Mouse (Mus musculus) lung, postnatal 14 days (tissue): Measurements from ENCODE around the gene Gls2.
"Not testable (repeated sequence)": the region's sequence is repeated elsewhere in the genome, so short reads cannot be mapped to it uniquely, and the experiment has no call there.

Experiments used
- DNase-seq: peaks from one replicate; pipeline ENCODE4 v3.0.0; 2021

The Gls2 gene

DNA sequence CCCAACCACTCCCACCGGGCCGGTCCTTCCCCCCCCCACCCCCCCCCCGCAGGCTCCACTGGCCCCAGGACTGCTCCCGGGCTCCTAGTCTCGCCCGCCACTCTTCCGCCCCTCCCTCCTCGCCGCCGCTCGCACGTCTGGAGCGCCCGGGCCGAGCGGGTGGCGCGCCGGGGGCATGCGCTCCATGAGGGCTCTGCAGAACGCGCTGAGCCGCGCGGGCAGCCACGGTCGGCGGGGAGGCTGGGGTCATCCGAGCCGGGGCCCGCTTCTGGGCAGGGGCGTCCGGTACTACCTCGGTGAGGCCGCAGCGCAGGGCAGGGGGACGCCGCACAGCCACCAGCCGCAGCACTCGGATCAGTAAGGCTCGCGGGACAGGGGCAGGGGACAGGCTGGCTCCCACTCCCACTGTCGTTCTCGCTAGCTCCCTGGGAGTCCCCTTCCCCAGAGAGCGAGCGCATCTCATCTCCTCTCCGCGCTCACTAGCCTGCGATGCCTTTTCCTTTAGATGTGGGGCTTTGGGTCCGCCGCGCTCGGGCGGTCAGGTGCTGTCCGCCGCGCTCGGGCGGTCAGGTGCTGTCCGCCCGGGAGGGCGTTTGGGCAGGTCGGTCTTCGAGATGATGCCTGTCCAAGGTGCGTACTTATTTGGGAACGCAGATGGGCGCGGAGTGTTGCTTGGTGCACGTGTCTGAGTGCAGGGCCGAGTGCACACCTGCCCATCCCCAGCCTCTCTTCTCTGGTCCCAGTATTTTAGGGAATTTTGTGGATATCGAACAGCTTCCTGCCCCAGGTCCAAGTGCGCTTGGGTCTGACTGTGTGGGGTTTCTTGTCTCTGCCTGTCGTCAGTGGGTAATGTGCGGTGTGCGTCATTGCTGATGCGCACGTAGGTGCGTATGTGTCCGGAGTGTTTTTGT, 549 bp downstream of the Gls2 start:
- DNase-seq: no peak

GRCm38 (mm10) chr10:128201856-128202255, 7.6 kb downstream of the Gls2 start:
- DNase-seq: no peak

GRCm38 (mm10) chr10:128204941-128205340, 10.7 kb downstream of the Gls2 start:
- no peak for DNase-seq

DNA sequence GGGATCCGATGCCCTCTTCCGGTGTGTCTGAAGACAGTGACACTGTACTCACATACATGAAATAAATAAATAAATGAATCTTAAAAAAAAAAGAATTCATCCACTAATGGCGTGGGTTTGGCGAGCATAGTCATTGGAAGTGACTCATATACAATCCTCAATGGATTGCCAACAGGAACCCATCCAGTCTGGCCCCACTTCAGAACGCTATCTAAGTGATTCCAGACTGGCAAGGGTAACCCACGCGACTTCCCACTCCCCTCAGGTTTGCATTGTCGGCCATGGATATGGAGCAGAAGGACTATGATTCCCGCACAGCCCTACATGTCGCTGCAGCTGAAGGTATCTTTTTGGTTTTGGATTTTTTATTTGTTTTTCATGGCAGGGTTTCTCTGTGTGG, 14.1 kb downstream of the Gls2 start:
- no peak for DNase-seq

GRCm38 (mm10) chr10:128209311-128210009, 15.2 kb downstream of the Gls2 start:
- no peak for DNase-seq

- no peak for DNase-seq
Observed at GRCm38 (mm10) chr10:128210131-128210530, 15.9 kb downstream of the Gls2 start.

DNA sequence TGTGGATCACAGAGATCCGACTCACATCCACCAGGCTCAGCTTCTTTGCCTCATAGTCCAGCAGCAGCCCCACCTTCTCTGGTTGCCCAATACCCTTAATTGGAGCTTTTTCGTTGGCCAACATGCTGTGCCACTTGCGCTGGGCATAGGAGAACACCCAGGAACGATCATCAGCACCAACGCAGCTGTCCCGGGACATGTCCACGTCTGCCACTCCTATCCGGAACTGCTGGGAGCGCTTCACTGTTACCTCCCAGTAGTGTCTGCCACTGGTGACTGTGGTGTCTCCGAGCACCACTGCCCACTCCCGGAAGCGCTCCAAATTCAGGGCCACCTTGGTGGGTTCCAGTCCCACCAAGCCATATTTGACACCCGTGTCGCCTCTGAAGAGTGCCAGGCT, 16.7 kb downstream of the Gls2 start:
- peak; percentile 3 for DNase-seq

DNA sequence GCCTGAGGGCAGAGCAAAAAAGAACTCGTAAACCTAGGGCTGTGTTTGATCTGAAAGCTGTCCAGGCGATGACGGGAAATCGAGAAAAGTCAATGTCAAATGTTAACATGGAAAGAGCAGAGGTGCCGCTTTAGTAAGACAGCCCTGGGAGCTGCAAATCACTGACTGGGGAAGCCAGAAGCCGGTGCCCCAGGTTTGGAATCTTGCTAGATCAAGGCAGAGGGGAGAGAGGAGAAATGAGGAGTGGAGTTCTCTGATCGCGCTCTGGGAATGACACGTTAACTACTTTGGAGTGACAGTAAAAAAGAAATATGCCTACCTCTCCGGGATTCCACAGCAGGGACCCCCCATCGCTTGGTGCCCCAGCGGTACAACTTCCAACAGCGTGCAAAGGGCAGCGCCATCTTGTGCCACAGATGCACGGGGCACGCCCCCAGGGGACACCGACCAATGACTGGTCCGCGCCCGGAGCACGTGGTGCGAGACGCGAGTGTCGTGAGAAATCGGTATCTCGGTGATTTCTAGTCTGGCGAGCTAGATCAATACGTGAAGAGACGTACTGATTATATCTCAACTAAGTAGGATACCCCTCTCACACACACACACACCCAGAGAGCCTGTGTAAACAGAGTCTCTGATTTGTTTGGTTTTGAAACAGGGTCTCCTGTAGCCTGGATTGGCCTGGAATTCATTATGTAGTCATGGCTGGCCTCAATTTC, 17.3 kb downstream of the Gls2 start, which contains the start of gene Spryd4:
TSS of gene Spryd4 (minus strand) at position 418 of the 719 bp plus-strand sequence.
- peak; percentile 90 for DNase-seq

GRCm38 (mm10) chr10:128212148-128212547, 17.9 kb downstream of the Gls2 start:
- no peak for DNase-seq

DNA sequence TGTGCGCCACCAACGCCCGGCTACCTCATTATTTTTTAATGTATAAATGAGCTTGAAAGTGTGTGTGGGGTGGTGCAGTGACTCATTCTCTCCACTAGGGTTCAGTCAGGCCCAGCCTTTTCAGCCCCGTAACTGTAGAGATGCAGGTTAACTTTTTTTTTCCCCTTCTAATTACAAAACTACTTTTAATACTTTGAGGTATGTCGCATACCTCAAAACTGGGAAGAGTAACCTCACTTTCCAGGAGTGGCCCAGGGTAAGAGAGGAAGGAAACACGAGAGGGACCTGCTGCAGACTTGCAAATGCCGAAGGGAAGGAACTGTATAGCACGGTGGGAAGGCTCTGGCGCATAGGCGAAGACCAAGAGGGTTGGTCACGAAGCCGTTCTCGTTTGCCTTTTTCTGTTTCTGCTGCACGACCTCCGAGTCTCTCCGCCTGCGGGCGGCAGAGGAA, 18.6 kb downstream of the Gls2 start:
- DNase-seq: peak; percentile 73

DNA sequence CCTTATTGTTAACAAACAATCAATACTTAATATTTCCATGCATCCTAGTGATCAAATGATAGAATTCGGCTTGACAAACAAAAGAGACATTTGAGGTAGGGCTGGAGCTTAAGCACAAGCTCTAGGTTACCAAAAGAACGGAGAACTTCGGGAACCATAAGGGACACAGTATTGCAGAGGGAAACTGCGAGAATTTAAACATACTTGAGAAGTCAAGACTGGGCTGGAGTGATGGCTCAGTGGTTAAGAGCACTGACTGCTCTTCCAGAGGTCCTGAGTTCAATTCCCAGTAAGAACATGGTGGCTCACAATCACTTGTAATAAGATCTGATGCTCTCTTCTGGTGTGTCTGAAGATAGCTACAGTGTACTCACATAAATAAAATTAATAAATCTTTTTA, 19.9 kb downstream of the Gls2 start:
- not testable (repeated sequence) for DNase-seq

DNA sequence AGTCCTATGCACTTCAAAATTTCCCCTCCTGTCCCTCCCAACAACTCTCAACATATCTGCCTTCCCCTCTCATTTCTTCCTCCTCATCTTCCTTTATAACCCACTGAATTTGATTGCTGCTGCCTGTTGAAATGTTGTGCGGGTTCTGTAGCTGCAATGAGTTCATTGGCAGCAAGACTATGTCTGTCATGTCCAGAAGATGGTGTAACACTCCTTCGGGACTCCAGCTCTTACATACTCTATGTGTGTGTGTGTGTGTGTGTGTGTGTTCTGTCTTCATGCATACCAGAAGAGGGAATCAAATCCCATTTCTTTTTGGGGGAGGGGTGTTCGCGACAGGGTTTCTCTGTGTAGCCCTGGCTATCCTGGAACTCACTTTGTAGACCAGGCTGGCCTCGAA, 20.7 kb downstream of the Gls2 start:
- DNase-seq: no peak

- DNase-seq: no peak
Observed at GRCm38 (mm10) chr10:128218387-128219117, 24.3 kb downstream of the Gls2 start.

DNA sequence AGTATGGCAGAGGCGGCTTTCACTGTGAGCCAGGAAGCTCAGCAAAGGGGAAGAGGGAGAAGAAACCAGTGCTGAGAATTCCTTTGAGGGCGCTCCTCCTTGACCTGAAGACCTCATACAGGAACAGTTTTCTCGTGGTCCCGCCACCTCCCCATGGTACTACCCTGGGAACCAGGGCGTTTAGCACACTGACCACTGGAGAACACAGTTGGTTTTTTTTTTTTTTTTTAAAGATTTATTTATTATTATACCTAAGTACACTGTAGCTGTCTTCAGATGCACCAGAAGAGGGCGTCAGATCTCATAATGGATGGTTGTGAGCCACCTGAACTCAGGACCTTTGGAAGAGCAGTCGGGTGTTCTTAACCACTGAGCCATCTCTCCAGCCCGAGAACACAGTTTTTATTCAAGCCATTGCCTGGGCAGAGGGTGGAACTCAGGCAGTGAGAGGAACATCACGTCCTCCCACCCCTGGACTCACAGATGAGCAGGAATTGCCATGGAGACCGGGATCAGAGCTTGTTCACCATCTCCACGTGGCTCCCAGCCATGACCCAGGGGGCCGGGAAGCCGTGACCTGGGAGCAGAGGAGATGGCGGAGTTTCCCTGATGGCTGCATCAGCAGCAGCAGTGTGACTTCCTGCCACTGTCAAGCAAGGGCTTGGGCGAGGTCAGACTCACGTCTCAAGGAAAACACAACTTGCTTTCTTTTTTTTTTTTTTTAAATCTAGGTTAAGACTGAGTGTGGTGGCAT, 27.5 kb downstream of the Gls2 start:
- peak; percentile 6 for DNase-seq

DNA sequence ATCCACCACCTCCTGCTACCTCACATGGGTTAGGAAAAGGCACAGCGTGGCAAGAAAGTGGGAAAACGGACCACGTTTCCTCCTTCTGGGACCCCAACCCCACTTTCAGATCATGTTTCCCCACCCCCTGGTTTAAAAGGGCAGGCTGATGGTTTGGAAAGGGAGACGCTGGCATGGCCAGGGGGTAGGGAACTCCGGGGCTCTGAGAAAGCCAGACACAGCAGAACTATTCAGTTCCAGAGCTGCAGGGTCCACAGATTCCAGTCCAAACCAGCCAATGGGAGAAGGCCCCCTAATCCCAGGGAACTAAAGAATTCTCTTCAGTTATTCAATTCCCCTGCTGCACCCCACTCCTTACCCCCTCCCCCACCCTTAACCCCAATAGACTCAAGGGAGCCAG, 30.8 kb downstream of the Gls2 start:
- no peak for DNase-seq

DNA sequence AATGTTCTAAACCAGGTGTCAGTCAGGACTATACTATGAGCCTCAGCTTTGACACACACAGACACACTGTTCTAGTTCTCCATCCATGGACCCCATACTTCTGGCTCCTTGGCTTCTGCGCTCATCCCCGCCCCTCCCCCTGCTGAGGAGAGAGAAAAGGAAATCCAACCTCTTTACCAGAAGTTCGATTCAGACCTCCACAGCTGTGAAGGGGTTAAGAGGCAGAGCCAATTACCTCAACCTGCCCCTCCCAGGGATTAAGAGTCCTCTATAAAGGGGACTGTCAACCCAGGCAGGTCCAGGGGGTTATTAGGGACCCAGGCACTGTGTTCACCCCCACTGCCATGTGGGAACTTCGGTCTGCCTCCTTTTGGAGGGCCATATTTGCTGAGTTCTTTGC, 31.3 kb downstream of the Gls2 start, which contains the start of gene Mip:
TSS of gene Mip (plus strand) at position 301 of the 400 bp plus-strand sequence.
- DNase-seq: no peak

GRCm38 (mm10) chr10:128227592-128227991, 33.3 kb downstream of the Gls2 start:
- no peak for DNase-seq

GRCm38 (mm10) chr10:128228009-128228408, 33.8 kb downstream of the Gls2 start:
- DNase-seq: no peak

- no peak for DNase-seq
Observed at GRCm38 (mm10) chr10:128230582-128230981, 36.3 kb downstream of the Gls2 start.

DNA sequence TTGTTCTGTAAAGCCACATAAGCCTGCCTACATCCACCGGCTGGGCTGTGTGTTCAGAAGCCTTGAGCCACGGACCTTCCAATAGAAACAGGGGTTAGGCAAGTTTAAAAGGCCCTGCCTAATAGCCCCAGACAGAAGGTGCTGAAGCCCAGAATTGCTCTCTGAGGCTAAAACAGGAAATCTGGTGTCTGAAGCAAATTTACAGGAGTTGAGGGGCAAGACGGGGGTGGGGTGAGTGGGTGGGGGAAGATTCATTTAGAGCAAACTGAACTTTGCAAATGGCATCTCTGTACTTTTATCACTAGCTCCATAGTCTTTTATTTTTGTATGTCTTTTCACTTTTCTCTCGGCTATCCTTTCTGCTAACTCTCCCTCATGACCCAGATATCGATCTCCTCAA, 36.9 kb downstream of the Gls2 start:
- DNase-seq: no peak

GRCm38 (mm10) chr10:128231697-128232419, 37.6 kb downstream of the Gls2 start, which contains the start of gene Timeless:
Gene Timeless, plus strand, starts transcription at chr10:128232065.
- peak; percentile 88 for DNase-seq
